7 mouse cellular contexts compared by ENCODE assay signal in the genomic region with DNA sequence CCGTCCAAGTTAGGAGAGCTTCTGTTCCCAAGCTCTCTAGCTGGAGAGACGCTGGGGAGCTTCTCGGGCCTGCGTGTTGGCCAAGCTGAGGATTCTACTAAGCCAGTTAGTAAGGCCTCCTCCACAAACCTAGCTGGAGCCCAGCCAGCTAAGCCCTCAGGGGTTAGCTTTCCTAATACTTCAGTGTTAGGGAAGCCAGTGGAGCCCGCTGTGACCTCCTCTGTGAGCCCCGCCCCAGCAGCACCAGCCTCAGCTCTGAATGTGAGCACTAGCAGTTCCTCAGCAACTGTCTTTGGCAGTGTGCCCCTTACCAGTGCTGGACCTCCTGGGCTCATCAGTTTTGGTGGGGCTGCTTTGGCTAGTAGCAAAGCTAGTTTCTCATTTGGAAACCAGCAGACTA. TPM values are rescaled to one million over a fixed set of nuclear protein-coding genes. Genes with fewer than 3 reads are reported as not detected.
A peak's percentile ranks its signal among the peaks of the same experiment; 100 is the strongest.
DNase-seq lines count a peak whose midpoint lies in the region.

No protein-coding gene starts in this region.

- DNase-seq in left cerebral cortex, postnatal 4 days: peak; percentile 70
- no peak for DNase-seq in left cerebral cortex, adult 9 months (ENCODE audit: low spot score in 2 of 2)
- DNase-seq in adrenal gland, adult 8-10 months: peak; percentile 28
- peak; percentile 31 to 51 for DNase-seq in cerebellum, postnatal 14 days
- DNase-seq in heart, postnatal 36 days: peak; percentile 41 to 45
- DNase-seq in Muller cell, postnatal 12 days (ENCODE audit: inconsistent ontology term): no peak
- DNase-seq in embryo, embryonic 9.5 days (ENCODE audit: extremely low spot score): no peak

- intact Hi-C loops in left cerebral cortex, postnatal 4 days (cut with DNase I): no loop called here
- intact Hi-C loops in heart, postnatal 36 days (cut with DNase I): no loop called here

RNA-seq across cellular contexts. Expression of a gene that starts 51.2 kb away (rescaled TPM):
- under 1 TPM; 0.70 to 0.92 TPM for total RNA-seq in left cerebral cortex, postnatal 4 days (2021)
- total RNA-seq in adrenal gland, adult 8-10 months (2022): 1 to 10 TPM in 3 of 4 experiments, under 1 TPM in 1; 0.59 to 3.9 (median 2.6) TPM
- total RNA-seq in heart, postnatal 36 days (2021): 10 to 100 TPM; 14.3 to 15.8 TPM

RNA-seq across cellular contexts. Expression of a gene that starts 59.2 kb away (rescaled TPM):
- total RNA-seq in left cerebral cortex, postnatal 4 days (2021): 10 to 100 TPM; 54.0 to 59.8 TPM
- total RNA-seq in adrenal gland, adult 8-10 months (2022): 10 to 100 TPM; 64.9 to 70.7 (median 69.0) TPM
- total RNA-seq in heart, postnatal 36 days (2021): 10 to 100 TPM; 33.4 to 34.5 TPM

Comparison
In these comparisons a context has a peak if more than half of its experiments do, and no peak if none do; other contexts are left out.
1. DNase-seq: peak in left cerebral cortex, postnatal 4 days (single experiment), adrenal gland, adult 8-10 months (single experiment), cerebellum, postnatal 14 days (2 of 2) and heart, postnatal 36 days (2 of 2); none in left cerebral cortex, adult 9 months (0 of 2), Muller cell, postnatal 12 days (single experiment) and embryo, embryonic 9.5 days (single experiment).